Mouse (Mus musculus): Measurements from ENCODE around the gene Slc28a1.
A peak's percentile ranks its signal among the peaks of the same experiment; 100 is the strongest.

Slc28a1 gene

GRCm38 (mm10) chr7:81114555-81114954, at the start of gene Slc28a1:
TSS of gene Slc28a1 (plus strand) at chr7:81114799.
- DNase-seq: peak; percentile 70

GRCm38 (mm10) chr7:81066714-81067113, 47.9 kb upstream of the Slc28a1 start:
- DNase-seq: no peak

GRCm38 (mm10) chr7:81072463-81072862, 42.1 kb upstream of the Slc28a1 start:
- no peak for DNase-seq

- DNase-seq: no peak
Measured at GRCm38 (mm10) chr7:81073273-81073672, 41.3 kb upstream of the Slc28a1 start.

GRCm38 (mm10) chr7:81074546-81074945, 40.1 kb upstream of the Slc28a1 start:
- no peak for DNase-seq

GRCm38 (mm10) chr7:81075299-81075698, 39.3 kb upstream of the Slc28a1 start:
- DNase-seq: no peak

- DNase-seq: no peak
Measured at GRCm38 (mm10) chr7:81075732-81076131, 38.9 kb upstream of the Slc28a1 start.

GRCm38 (mm10) chr7:81077009-81077408, 37.6 kb upstream of the Slc28a1 start:
- no peak for DNase-seq

GRCm38 (mm10) chr7:81078740-81079139, 35.9 kb upstream of the Slc28a1 start:
- no peak for DNase-seq

- no peak for DNase-seq
Measured at GRCm38 (mm10) chr7:81093420-81093965, 21.1 kb upstream of the Slc28a1 start.

GRCm38 (mm10) chr7:81094104-81094757, 20.4 kb upstream of the Slc28a1 start:
- no peak for DNase-seq

GRCm38 (mm10) chr7:81100341-81100740, 14.3 kb upstream of the Slc28a1 start:
- no peak for DNase-seq

GRCm38 (mm10) chr7:81102854-81103253, 11.7 kb upstream of the Slc28a1 start:
- DNase-seq: no peak

GRCm38 (mm10) chr7:81105525-81105924, 9.1 kb upstream of the Slc28a1 start:
- DNase-seq: no peak

- no peak for DNase-seq
Measured at GRCm38 (mm10) chr7:81108226-81108625, 6.4 kb upstream of the Slc28a1 start.

GRCm38 (mm10) chr7:81109717-81110651, 4.6 kb upstream of the Slc28a1 start:
- DNase-seq: peak; percentile 40

GRCm38 (mm10) chr7:81110791-81111190, 3.8 kb upstream of the Slc28a1 start:
- DNase-seq: no peak

GRCm38 (mm10) chr7:81111729-81112128, 2.9 kb upstream of the Slc28a1 start:
- DNase-seq: peak; percentile 82

GRCm38 (mm10) chr7:81112686-81113360, 1.8 kb upstream of the Slc28a1 start:
- DNase-seq: peak; percentile 64

- DNase-seq: peak; percentile 33
Measured at GRCm38 (mm10) chr7:81121099-81121498, 6.5 kb downstream of the Slc28a1 start.

GRCm38 (mm10) chr7:81122808-81123207, 8.2 kb downstream of the Slc28a1 start:
- no peak for DNase-seq

GRCm38 (mm10) chr7:81123553-81123952, 9.0 kb downstream of the Slc28a1 start:
- DNase-seq: peak; percentile 34

- DNase-seq: no peak
Measured at GRCm38 (mm10) chr7:81124773-81125172, 10.2 kb downstream of the Slc28a1 start.

All from kidney, adult 18-20 months (tissue).